Mouse (Mus musculus): Measurements from ENCODE around the gene Zfand3.

- TF ChIP-seq CTCF (IDR thresholded peaks at IDR 0.05; ENCODE audit: low read depth): no peak
- TF ChIP-seq EP300 (IDR thresholded peaks at IDR 0.05; ENCODE audit: low read depth): no peak
Observed at GRCm38 (mm10) chr17:30241061-30241460, 236.5 kb downstream of the Zfand3 start.

Measured in liver, embryonic 14.5 days (tissue).